Mouse (Mus musculus) hindbrain, embryonic 13.5 days (tissue): ENCODE results near the gene Gm11634. TPM values are rescaled to one million over a fixed set of nuclear protein-coding genes. Genes with fewer than 3 reads are reported as not detected.
"Not testable (repeated sequence)": the region's sequence is repeated elsewhere in the genome, so short reads cannot be mapped to it uniquely, and the experiment has no call there.

Source experiments
- ATAC-seq: fragments of 200-750 bp; cut with Nextera tagmentation; 2 replicates; pipeline ENCODE4 v1.8.0; 2017; ENCODE audit warnings: moderate TSS enrichment; ENCODE audit not compliant: low FRiP score
- H3K27ac ChIP-seq: fragments of 300-500 bp; sonication (generic); 2 replicates; pipeline ENCODE4 v1.5.1; 2015; ENCODE audit warnings: inconsistent platforms, mild to moderate bottlenecking, moderate library complexity
- H3K27me3 ChIP-seq: fragments of 300-500 bp; sonication (generic); 2 replicates; pipeline ENCODE4 v1.6.1; 2015; ENCODE audit warnings: mild to moderate bottlenecking, inconsistent platforms
- H3K36me3 ChIP-seq: fragments of 300-500 bp; sonication (generic); 2 replicates; pipeline ENCODE4 v1.6.1; 2015; ENCODE audit warnings: mild to moderate bottlenecking, inconsistent platforms
- H3K4me1 ChIP-seq: fragments of 300-500 bp; sonication (generic); replicated peaks from 2 replicates; pipeline ENCODE4 v1.6.1; 2015; ENCODE audit warnings: inconsistent platforms
- H3K4me2 ChIP-seq: fragments of 300-500 bp; sonication (generic); 2 replicates; pipeline ENCODE4 v1.6.1; 2015; ENCODE audit warnings: inconsistent platforms, mild to moderate bottlenecking, moderate library complexity
- H3K4me3 ChIP-seq: fragments of 300-500 bp; sonication (generic); 2 replicates; pipeline ENCODE4 v1.5.1; 2015; ENCODE audit warnings: mild to moderate bottlenecking, inconsistent platforms
- H3K9ac ChIP-seq: fragments of 300-500 bp; sonication (generic); 2 replicates; pipeline ENCODE4 v1.6.1; 2015; ENCODE audit warnings: mild to moderate bottlenecking, inconsistent platforms
- H3K9me3 ChIP-seq: fragments of 300-500 bp; sonication (generic); 2 replicates; pipeline ENCODE4 v1.6.1; 2016; ENCODE audit warnings: inconsistent platforms
- WGBS: fragments of 180-500 bp; shearing (Covaris S2); methylation state at CpG from one replicate; pipeline ENCODE4 v1.1.7; 2015; 5-methylcytosine and 5-hydroxymethylcytosine counted together
- polyA plus RNA-seq: library from polyadenylated mRNA; unstranded; fragments of >200 nt; fragmentation: Nextera tagmentation; extraction: Ambion mirVana; gene quantifications from 2 replicates; pipeline ENCODE4 v1.2.1, GENCODE M21; 2015

Gene Gm11634
- polyA plus RNA-seq, 1 experiment from 2014 or later = not detected

DNA sequence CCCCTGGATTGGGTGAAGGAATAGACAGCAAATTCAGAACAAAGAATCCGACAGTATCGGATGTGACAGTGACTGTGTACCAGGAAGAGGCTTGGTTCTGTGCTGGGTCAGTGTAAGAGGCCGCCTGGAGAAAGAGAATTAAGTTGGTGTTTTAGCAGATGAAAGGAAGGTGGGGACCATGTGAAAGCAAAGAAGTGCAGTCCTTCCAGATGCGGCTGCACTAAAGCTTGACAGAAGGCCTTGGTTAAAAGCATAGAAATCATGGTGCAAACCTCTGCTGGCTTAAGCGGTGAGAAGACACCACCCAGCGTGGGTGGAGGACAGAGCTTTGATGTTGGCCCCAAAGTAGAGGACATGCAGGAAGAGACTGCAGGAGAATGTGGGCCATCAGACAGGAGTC is 14.5 kb upstream of the Gm11634 start:
- ATAC-seq = no peak
- Histone ChIP-seq H3K27ac (no peak overlapping the region), H3K9ac (no peak overlapping the region; the same call in 1 of the 2 replicates), H3K4me1 (peaks cover 20% of the 10 kb centered on the region), H3K9me3 (no peaks in the 10 kb centered on the region), H3K4me2 (no peak overlapping the region), H3K36me3 (no peaks in the 10 kb centered on the region), H3K4me3 (no peak overlapping the region), H3K27me3 (0 out of 2 replicates have a peak, but pooled peaks cover 2% of the 10 kb centered on the region)
- WGBS = 80% methylated on average over 6 of the region's 6 CpGs

DNA sequence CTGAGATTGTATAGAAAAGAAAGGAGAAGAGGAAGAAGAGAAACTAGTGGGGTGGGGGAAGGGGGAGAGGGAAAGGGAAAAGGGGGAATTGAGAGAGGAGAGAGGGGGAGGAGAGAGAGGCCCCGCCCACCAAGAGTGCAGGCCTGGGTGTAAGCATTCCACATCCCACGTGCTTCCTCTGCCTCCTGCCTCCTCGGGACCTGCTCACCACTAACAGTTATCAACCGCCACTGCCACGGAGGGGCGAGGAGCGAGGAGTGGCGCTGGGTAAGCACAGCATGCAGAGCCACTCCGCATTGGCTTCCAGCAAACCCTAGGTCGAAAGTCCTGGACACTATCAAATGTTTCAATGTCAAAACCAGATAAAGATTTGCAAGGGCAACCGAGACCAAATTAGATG is 11.4 kb upstream of the Gm11634 start:
- WGBS = 43% methylated on average over 11 of the region's 11 CpGs
- Histone ChIP-seq H3K4me3 (no peak overlapping the region), H3K27ac (no peak overlapping the region), H3K27me3 (0 out of 2 replicates have a peak, but pooled peaks cover 2% of the 10 kb centered on the region), H3K36me3 (no peaks in the 10 kb centered on the region), H3K9me3 (no peaks in the 10 kb centered on the region), H3K4me1 (no peaks in the 10 kb centered on the region), H3K4me2 (no peak overlapping the region), H3K9ac (no peak overlapping the region)
- no peak for ATAC-seq

DNA sequence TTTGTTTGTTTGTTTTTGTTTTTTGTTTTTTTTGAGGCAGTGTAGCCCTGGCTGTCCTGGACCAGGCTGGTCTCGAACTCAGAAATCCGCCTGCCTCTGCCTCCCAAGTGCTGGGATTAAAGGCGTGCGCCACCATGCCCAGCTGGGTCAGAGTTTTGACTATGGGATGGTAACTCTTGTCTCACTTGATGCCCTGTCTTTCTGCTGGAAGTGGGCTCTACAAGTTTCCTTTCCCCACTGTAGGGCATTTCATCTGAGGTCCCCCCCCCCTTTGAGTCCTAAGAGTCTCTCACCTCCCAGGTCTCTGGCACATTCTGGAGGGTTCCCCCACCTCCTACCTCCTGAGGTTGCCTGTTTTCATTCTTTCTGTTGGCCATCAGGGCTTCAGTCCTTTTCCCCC is 8.1 kb upstream of the Gm11634 start:
- H3K4me2 ChIP-seq, H3K27me3 ChIP-seq, H3K36me3 ChIP-seq, ATAC-seq, H3K4me1 ChIP-seq, H3K9me3 ChIP-seq, H3K4me3 ChIP-seq, H3K27ac ChIP-seq, H3K9ac ChIP-seq: not testable (repeated sequence)
- WGBS = 92% methylated on average over 4 of the region's 4 CpGs

DNA sequence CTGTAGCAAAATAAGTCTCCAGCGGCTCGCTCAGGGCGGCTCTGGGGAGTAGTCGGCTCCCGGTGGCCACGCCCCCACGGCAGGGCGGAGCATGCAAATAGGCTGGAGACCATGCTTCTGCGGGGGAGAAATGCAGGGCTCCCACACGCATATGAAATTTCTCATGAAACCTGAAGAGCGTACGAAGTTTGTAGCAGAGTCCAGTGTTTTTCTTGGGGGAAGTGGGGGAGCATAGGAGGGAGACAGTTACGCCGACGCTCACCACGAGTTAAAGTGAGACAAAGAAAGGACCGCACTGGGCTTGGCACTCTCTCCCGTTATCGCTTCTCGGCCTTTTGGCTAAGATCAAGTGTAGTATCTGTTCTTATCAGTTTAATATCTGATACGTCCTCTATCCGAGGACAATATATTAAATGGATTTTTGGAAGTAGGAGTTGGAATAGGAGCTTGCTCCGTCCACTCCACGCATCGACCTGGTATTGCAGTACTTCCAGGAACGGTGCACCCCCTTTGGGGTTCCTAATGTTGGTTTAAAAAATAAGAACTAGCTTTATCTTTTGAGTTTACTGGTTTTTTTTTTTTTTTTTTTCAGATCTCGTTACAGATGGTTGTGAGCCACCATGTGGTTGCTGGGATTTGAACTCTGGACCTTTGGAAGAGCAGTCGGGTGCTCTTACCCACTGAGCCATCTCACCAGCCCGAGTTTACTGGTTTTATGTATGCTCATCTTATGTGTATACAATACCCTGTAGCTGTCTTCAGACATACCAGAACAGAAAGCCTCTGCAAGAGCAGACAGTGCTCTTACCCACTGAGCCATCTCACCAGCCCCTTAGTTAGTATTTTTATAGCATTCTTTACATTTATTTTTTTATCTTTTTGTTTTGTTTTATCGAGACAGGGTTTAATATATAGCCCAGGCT is 5.7 kb upstream of the Gm11634 start:
- H3K27me3 ChIP-seq = 0 out of 2 replicates have a peak, but pooled peaks cover 11% of the 10 kb centered on the region
- not testable (repeated sequence) for H3K4me1 ChIP-seq, H3K36me3 ChIP-seq, H3K9me3 ChIP-seq
- peak overlapping the region; percentile 53; the same call in 1 of the 2 replicates for H3K9ac ChIP-seq
- H3K4me3 ChIP-seq = peak overlapping the region; percentile 40
- peak overlapping the region; percentile 57 for H3K4me2 ChIP-seq
- 1% methylated on average over 30 of the region's 30 CpGs for WGBS
- 0 out of 2 replicates have a peak, but pooled peaks have one; percentile 61 for ATAC-seq
- H3K27ac ChIP-seq = peak overlapping the region; percentile 53; the same call in 1 of the 2 replicates

DNA sequence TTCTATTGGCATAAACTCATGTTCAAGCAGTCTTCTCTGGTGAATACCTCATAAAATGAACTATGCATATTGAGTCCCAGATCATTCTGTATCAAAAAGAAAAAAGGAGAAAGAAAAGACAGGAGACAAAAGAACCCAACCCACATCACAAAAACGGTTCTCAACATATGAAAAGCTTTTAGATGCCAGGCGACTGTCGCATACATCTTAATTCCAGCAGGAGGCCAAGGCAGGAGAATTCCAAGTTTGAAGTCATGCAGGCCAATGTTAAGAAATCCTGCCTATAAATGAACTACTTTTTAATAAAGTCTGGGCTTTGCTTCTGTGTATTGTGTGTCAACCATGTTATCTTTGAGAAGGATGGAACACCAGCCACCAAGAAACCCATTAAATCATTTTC is 5.1 kb upstream of the Gm11634 start:
- Histone ChIP-seq H3K4me2 (peak overlapping the region; percentile 57), H3K36me3 (no peaks in the 10 kb centered on the region), H3K4me1 (peaks cover 5% of the 10 kb centered on the region; the same call in 1 of the 2 replicates), H3K9ac (0 out of 2 replicates have a peak overlapping the region, but pooled peaks have one; percentile 53), H3K27ac (0 out of 2 replicates have a peak overlapping the region, but pooled peaks have one; percentile 53), H3K9me3 (no peaks in the 10 kb centered on the region), H3K4me3 (peak overlapping the region; percentile 40), H3K27me3 (0 out of 2 replicates have a peak, but pooled peaks cover 11% of the 10 kb centered on the region)
- under 1% methylated on average over 3 of the region's 3 CpGs for WGBS
- no peak for ATAC-seq

DNA sequence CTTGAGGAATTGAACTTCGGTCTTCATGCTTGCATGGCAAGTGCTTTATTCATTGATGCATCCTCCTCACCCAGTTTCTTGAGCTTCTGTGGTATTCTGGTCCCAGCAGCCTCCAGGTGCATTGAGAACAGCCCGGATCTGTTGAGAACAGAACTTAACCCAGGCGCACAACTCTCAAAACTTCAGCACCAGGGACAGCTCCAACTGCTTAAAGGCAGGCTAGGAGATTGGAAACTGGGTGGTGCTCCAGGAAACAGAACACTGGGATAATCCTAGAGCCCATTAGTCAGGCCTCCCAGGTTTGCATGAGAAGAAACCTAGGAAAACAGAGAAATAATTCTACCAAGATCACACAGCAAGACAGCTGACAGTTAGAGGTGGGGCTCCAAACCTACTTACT is 3.4 kb upstream of the Gm11634 start:
- no peak overlapping the region for H3K27ac ChIP-seq
- ATAC-seq = no peak
- peaks cover 5% of the 10 kb centered on the region; the same call in 1 of the 2 replicates for H3K4me1 ChIP-seq
- H3K36me3 ChIP-seq = no peaks in the 10 kb centered on the region
- WGBS = 13% methylated on average over 3 of the region's 3 CpGs
- H3K9me3 ChIP-seq = no peaks in the 10 kb centered on the region
- no peak overlapping the region for H3K4me2 ChIP-seq
- no peak overlapping the region for H3K4me3 ChIP-seq
- 0 out of 2 replicates have a peak, but pooled peaks cover 11% of the 10 kb centered on the region for H3K27me3 ChIP-seq
- no peak overlapping the region for H3K9ac ChIP-seq

DNA sequence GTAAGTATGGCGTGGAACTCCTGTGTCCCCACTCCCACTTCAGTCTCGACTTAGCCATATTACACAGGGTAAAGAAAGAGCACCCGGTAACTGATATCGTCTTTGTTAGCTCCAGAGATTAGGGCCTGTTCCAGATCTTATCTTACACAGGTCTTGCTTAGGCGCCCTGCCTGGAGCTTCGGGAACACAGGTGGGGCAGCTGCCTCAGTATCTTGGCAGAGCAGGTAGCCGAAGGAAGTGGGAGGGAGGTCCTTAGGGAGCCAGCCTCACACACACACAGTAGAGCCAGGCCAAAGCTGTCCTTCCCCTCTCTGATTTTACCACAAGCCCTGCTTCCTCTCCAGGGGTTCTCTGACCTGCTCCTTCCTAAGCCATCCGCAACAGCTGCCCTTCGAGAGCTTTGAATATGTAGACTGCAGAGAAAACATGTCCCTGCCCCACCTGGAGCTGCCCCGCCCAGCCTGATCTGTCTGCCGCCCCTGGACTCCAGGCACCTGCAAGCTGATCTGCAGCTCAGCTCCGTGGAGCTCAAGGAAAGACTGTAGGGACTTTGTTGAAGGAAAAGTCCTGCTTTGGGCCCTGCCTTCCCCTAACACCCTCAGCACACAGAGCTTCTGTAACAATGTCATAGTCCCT is 8.9 kb downstream of the Gm11634 start:
- no peak for ATAC-seq
- 77% methylated on average over 12 of the region's 12 CpGs for WGBS
- H3K9me3 ChIP-seq = no peaks in the 10 kb centered on the region

DNA sequence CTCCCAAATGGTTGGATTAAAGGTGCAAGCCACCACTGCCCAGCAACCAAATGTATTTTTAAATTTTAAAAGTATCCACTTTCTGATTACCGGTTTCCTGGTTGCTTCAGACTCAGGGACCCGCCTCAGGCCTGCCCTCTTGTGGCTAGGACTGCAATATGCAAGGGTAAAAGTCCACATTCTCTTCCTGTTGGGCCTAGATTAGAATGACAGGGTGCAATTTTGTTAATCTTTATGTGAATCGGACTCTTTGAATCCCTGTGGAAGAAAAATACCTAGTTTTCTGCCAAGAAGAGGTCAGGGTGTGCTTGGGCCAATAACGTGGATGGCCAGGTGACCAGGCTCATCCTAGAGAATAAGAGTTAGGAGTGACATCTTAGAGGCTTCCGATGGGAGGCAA is 9.6 kb downstream of the Gm11634 start:
- Histone ChIP-seq H3K9me3 (no peaks in the 10 kb centered on the region), H3K4me3 (no peak overlapping the region), H3K36me3 (peaks cover 15% of the 10 kb centered on the region), H3K27ac (no peak overlapping the region), H3K9ac (no peak overlapping the region), H3K27me3 (no peaks in the 10 kb centered on the region), H3K4me2 (no peak overlapping the region), H3K4me1 (no peaks in the 10 kb centered on the region)
- ATAC-seq = no peak
- 29% methylated on average over 5 of the region's 5 CpGs for WGBS

More for the DNA sequence above, 8.9 kb downstream of the Gm11634 start:
- no peak overlapping the region for H3K27ac ChIP-seq
- H3K4me2 ChIP-seq = no peak overlapping the region
- no peaks in the 10 kb centered on the region for H3K4me1 ChIP-seq
- no peaks in the 10 kb centered on the region for H3K27me3 ChIP-seq
- 0 out of 2 replicates have a peak overlapping the region, but pooled peaks have one; percentile 0 for H3K9ac ChIP-seq
- H3K36me3 ChIP-seq = peaks cover 15% of the 10 kb centered on the region
- no peak overlapping the region for H3K4me3 ChIP-seq

DNA sequence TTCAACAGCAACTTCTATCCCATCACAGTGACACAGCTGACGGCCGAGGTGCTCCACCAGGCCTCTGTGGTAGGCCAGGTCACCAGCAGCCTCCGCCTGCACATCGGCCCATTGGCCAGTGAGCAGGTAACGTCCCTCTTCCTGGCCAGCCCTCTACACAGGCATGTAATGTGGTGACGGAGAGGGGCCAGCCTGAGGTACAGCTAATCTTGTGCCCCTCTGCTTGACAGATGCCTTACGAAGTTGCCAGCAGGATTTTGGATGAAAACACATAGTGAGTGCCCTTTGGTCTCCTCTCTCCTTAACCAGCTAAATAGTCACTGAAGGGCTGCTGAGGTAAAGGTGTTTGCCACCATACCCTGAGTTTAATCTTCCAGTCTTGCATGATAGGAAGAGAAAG is 10.2 kb downstream of the Gm11634 start:
- 90% methylated on average over 7 of the region's 7 CpGs for WGBS
- Histone ChIP-seq H3K27ac (no peak overlapping the region), H3K9me3 (no peaks in the 10 kb centered on the region), H3K4me2 (no peak overlapping the region), H3K9ac (no peak overlapping the region), H3K4me3 (no peak overlapping the region), H3K4me1 (no peaks in the 10 kb centered on the region), H3K27me3 (no peaks in the 10 kb centered on the region), H3K36me3 (peaks cover 15% of the 10 kb centered on the region)
- ATAC-seq = no peak

DNA sequence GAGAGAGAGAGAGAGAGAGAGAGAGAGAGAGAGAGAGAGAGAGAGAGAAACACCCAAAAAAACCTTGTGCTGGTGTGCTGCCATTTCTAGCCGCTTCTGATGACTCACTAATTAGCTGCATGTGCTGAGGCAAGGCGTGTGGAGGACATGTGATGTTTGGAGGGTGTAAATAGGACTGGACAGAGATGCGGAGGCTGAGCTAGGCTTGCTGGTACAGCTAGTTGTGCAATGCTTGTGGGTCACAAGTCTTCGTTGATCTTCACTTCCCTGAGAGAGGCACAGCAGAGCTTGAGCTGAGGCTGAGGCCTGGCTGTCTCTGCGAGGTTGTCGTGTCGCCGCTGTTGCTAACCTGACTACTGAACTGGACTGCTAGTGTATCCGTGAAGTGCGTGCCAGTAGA is 11.4 kb downstream of the Gm11634 start:
- H3K9ac ChIP-seq = no peak overlapping the region
- no peak for ATAC-seq
- 94% methylated on average over 10 of the region's 10 CpGs for WGBS
- no peak overlapping the region for H3K27ac ChIP-seq
- H3K9me3 ChIP-seq = no peaks in the 10 kb centered on the region
- no peak overlapping the region for H3K4me3 ChIP-seq
- H3K4me1 ChIP-seq = no peaks in the 10 kb centered on the region
- H3K27me3 ChIP-seq = no peaks in the 10 kb centered on the region
- H3K36me3 ChIP-seq = peaks cover 15% of the 10 kb centered on the region
- no peak overlapping the region for H3K4me2 ChIP-seq

DNA sequence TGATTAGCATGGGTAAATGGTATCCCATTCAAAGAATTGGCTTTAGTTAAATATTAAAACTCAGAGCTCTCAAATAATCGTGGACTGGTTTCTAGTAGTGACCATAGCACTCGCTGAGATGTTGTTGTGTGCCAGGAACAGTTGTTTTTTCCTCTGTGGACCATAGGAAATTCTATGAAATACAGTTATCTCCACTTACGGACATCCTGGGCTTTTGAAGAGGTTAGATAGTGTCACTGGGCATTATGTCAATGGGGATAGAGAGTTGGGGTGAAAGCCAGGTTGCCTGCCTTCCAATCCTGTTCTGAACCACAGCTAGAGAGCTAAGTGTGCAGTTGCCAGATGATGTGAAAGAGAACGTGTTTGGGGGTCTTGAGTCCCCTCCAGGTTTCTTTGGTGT is 13.3 kb downstream of the Gm11634 start:
- 84% methylated on average over 4 of the region's 4 CpGs for WGBS
- ATAC-seq = no peak

DNA sequence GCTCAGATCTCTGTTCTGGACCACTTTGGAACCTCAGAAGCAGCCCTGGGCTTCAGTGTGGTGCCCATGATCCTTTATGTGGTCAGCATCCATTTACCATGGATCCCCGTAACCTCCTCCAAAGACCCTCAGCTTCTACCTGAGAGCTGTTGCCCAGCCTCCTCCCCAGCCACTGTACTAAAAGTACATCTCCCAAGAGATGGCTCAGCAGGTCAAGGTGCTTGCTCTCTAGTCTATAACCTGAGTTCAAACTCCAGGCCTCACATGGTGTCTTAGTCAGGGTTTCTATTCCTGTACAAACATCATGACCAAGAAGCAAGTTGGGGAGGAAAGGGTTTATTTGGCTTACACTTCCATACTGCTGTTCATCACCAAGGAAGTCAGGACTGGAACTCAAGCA is 14.0 kb downstream of the Gm11634 start:
- not testable (repeated sequence) for H3K9ac ChIP-seq, H3K27me3 ChIP-seq, H3K27ac ChIP-seq, H3K4me3 ChIP-seq, H3K4me2 ChIP-seq, H3K9me3 ChIP-seq, ATAC-seq
- WGBS = 96% methylated on average over 1 of the region's 1 CpGs
- Histone ChIP-seq H3K4me1 (peaks cover 11% of the 10 kb centered on the region), H3K36me3 (peaks cover 28% of the 10 kb centered on the region)

More for the DNA sequence above, 13.3 kb downstream of the Gm11634 start:
- Histone ChIP-seq H3K9ac (no peak overlapping the region), H3K4me2 (no peak overlapping the region), H3K9me3 (no peaks in the 10 kb centered on the region), H3K4me1 (peaks cover 11% of the 10 kb centered on the region), H3K27ac (no peak overlapping the region), H3K4me3 (no peak overlapping the region), H3K36me3 (peaks cover 21% of the 10 kb centered on the region), H3K27me3 (no peaks in the 10 kb centered on the region)
